Mouse (Mus musculus): ENCODE results near the gene Por. TPM values are rescaled to one million over a fixed set of nuclear protein-coding genes. Genes with fewer than 3 reads are reported as not detected.

The Por gene
- polyA plus RNA-seq, 1 experiment from 2014 or later, result 102 TPM

Small RNA genes within 50 kb of the gene (microRNA-seq; reads per million reads assigned to microRNA genes)
- gene Mir7034, result not detected

Other genes with a start within 250 kb of the Por start
- 32.3 and 38.1 TPM in 2 replicates for gene Hip1, start 124.9 kb upstream of the Por start, polyA plus RNA-seq (2015; fragmentation: Nextera tagmentation; extraction: Ambion mirVana)
- not detected in 2 replicates for gene Ccl26, start 106.5 kb upstream of the Por start, polyA plus RNA-seq (2015; fragmentation: Nextera tagmentation; extraction: Ambion mirVana)
- gene Ccl24, start 97.0 kb upstream of the Por start, polyA plus RNA-seq (2015; fragmentation: Nextera tagmentation; extraction: Ambion mirVana), result 1.3 and 2.1 TPM in 2 replicates
- gene Rhbdd2, start 37.4 kb upstream of the Por start, polyA plus RNA-seq (2015; fragmentation: Nextera tagmentation; extraction: Ambion mirVana), result 56.3 and 66.2 TPM in 2 replicates
- 67.0 and 69.7 TPM in 2 replicates for gene Tmem120a, start 74.4 kb downstream of the Por start, polyA plus RNA-seq (2015; fragmentation: Nextera tagmentation; extraction: Ambion mirVana)
- 0.26 and 0.41 TPM in 2 replicates for gene Styxl1, start 108.4 kb downstream of the Por start, polyA plus RNA-seq (2015; fragmentation: Nextera tagmentation; extraction: Ambion mirVana)
- gene Mdh2, start 108.4 kb downstream of the Por start, polyA plus RNA-seq (2015; fragmentation: Nextera tagmentation; extraction: Ambion mirVana), result 558 and 564 TPM in 2 replicates
- gene Srrm3, start 136.9 kb downstream of the Por start, polyA plus RNA-seq (2015; fragmentation: Nextera tagmentation; extraction: Ambion mirVana), result 45.8 and 52.8 TPM in 2 replicates
- 3.9 and 4.3 TPM in 2 replicates for gene Hspb1, start 217.9 kb downstream of the Por start, polyA plus RNA-seq (2015; fragmentation: Nextera tagmentation; extraction: Ambion mirVana)